Mouse (Mus musculus) spleen, embryonic (tissue): ENCODE measurements around the gene Tbl3.
"Not testable (repeated sequence)": the region's sequence is repeated elsewhere in the genome, so short reads cannot be mapped to it uniquely, and the experiment has no call there.

ENCODE experiments used
- CTCF ChIA-PET: fragments of 350-600 bp; sonication (Branson Sonifier 250); formaldehyde crosslinking; loops from one replicate; lab custom pipeline; 2022; lab: Charles Lee

The Tbl3 gene

GRCm38 (mm10) chr17:24697985-24698384 is 9.5 kb downstream of the Tbl3 start:
- CTCF ChIA-PET: interaction anchor here (1.6 kb wide), 1 partner anchor 10 kb away, joined by 4 read pairs; the partner anchor contains the start of gene Tbl3

GRCm38 (mm10) chr17:24696011-24696697 is 11.3 kb downstream of the Tbl3 start, which contains the start of the genes Gfer and Noxo1:
Gene Gfer (minus strand): TSS chr17:24696156.
Gene Noxo1 (plus strand): TSS chr17:24696234.
- CTCF ChIA-PET: interaction anchor here (0.6 to 1.6 kb wide), 3 partner anchors 12 to 414 kb away, joined by 3 to 4 read pairs (median 4); partner anchors contain the start of gene Tbl3

- CTCF ChIA-PET: no interaction called here
These were observed 12.0 kb downstream of the Tbl3 start for GRCm38 (mm10) chr17:24695326-24696010.

GRCm38 (mm10) chr17:24692385-24692784 is 15.1 kb downstream of the Tbl3 start:
- CTCF ChIA-PET: no interaction called here

GRCm38 (mm10) chr17:24689251-24690081 is 18.0 kb downstream of the Tbl3 start, which contains the start of gene Syngr3:
Gene Syngr3 (minus strand): TSS chr17:24689955.
- CTCF ChIA-PET: no interaction called here

GRCm38 (mm10) chr17:24687599-24687998 is 19.9 kb downstream of the Tbl3 start:
- CTCF ChIA-PET: no interaction called here

GRCm38 (mm10) chr17:24687146-24687595 is 20.3 kb downstream of the Tbl3 start:
- CTCF ChIA-PET: interaction anchor here (0.6 to 0.7 kb wide), 3 partner anchors 11 to 115 kb away, joined by 3 to 8 read pairs (median 3); no protein-coding TSS in a partner anchor

GRCm38 (mm10) chr17:24686514-24686913 is 20.9 kb downstream of the Tbl3 start:
- CTCF ChIA-PET: interaction anchor here (0.6 to 0.7 kb wide), 3 partner anchors 10 to 116 kb away, joined by 3 to 8 read pairs (median 3); no protein-coding TSS in a partner anchor

GRCm38 (mm10) chr17:24677500-24678080 is 29.9 kb downstream of the Tbl3 start:
- CTCF ChIA-PET: no interaction called here

- CTCF ChIA-PET: interaction anchor here (0.6 to 1.4 kb wide), 2 partner anchors 10 to 204 kb away, joined by 3 read pairs; no protein-coding TSS in a partner anchor
These were observed 30.6 kb downstream of the Tbl3 start for GRCm38 (mm10) chr17:24676877-24677276.

GRCm38 (mm10) chr17:24676187-24676586 is 31.3 kb downstream of the Tbl3 start:
- CTCF ChIA-PET: interaction anchor here (1.4 kb wide), 1 partner anchor 11 kb away, joined by 3 read pairs; no protein-coding TSS in a partner anchor

GRCm38 (mm10) chr17:24674277-24674676 is 33.2 kb downstream of the Tbl3 start:
- CTCF ChIA-PET: interaction anchor here (1.3 kb wide), 1 partner anchor 53 kb away, joined by 4 read pairs; no protein-coding TSS in a partner anchor

- CTCF ChIA-PET: no interaction called here
These were observed 35.3 kb downstream of the Tbl3 start for GRCm38 (mm10) chr17:24672141-24672540.

- CTCF ChIA-PET: no interaction called here
These were observed 36.1 kb downstream of the Tbl3 start for GRCm38 (mm10) chr17:24671346-24671745.

- CTCF ChIA-PET: no interaction called here
These were observed 37.1 kb downstream of the Tbl3 start for GRCm38 (mm10) chr17:24670246-24670844.

GRCm38 (mm10) chr17:24669545-24670245 is 37.8 kb downstream of the Tbl3 start, which contains the start of gene Zfp598:
Gene Zfp598 (plus strand): TSS chr17:24669687.
- CTCF ChIA-PET: interaction anchor here (1.2 kb wide), 1 partner anchor 121 kb away, joined by 5 read pairs; no protein-coding TSS in a partner anchor

GRCm38 (mm10) chr17:24669214-24669544 is 38.3 kb downstream of the Tbl3 start:
- CTCF ChIA-PET: interaction anchor here (1.2 kb wide), 1 partner anchor 121 kb away, joined by 5 read pairs; no protein-coding TSS in a partner anchor

GRCm38 (mm10) chr17:24667416-24667815 is 40.0 kb downstream of the Tbl3 start:
- CTCF ChIA-PET: no interaction called here

GRCm38 (mm10) chr17:24667011-24667410 is 40.4 kb downstream of the Tbl3 start:
- CTCF ChIA-PET: not testable (repeated sequence)
